Mouse (Mus musculus) myocyte (in vitro differentiated cells): ENCODE results near the gene Krtap11-1. TPM values are rescaled to one million over a fixed set of nuclear protein-coding genes. Genes with fewer than 3 reads are reported as not detected.

ENCODE experiments used
- H3K27me3 ChIP-seq: one replicate; pipeline ENCODE4 v1.6.1; 2011; ENCODE audit not compliant: control insufficient read depth, insufficient read depth, insufficient read length
- H3K36me3 ChIP-seq: one replicate; pipeline ENCODE4 v1.6.1; 2011; ENCODE audit not compliant: control insufficient read depth, insufficient read depth
- H3K4me2 ChIP-seq: one replicate; pipeline ENCODE4 v1.6.1; 2011; ENCODE audit warnings: low read depth, control low read depth
- H3K4me3 ChIP-seq: one replicate; pipeline ENCODE4 v1.5.1; 2011; ENCODE audit warnings: mild to moderate bottlenecking, control low read depth, moderate library complexity
- H3K79me2 ChIP-seq: one replicate; pipeline ENCODE4 v1.6.1; 2011; ENCODE audit not compliant: control insufficient read depth, insufficient read depth
- H3ac ChIP-seq: one replicate; pipeline ENCODE4 v1.6.1; 2011; ENCODE audit not compliant: control insufficient read depth, insufficient read length
- CEBPB ChIP-seq: IDR thresholded peaks from 2 replicates; pipeline ENCODE4 v1.6.1; 2011; ENCODE audit warnings: mild to moderate bottlenecking, moderate library complexity; ENCODE audit not compliant: poor library complexity, insufficient read depth, severe bottlenecking
- E2F4 ChIP-seq: IDR thresholded peaks from one replicate; pipeline ENCODE4 v1.6.1; 2011; ENCODE audit warnings: mild to moderate bottlenecking, control low read depth, moderate library complexity; ENCODE audit not compliant: insufficient read depth
- MAX ChIP-seq: IDR thresholded peaks from one replicate; pipeline ENCODE4 v1.6.1; 2011; ENCODE audit warnings: low read depth, mild to moderate bottlenecking, control low read depth
- MYOD1 ChIP-seq, 3 experiments: IDR thresholded peaks; one replicate each; pipeline ENCODE4 v1.6.1; 2011; ENCODE audit warnings: control low read depth in 2 of 3, low read depth in 2 of 3, mild to moderate bottlenecking in 2 of 3, moderate library complexity in 1 of 3; ENCODE audit not compliant: insufficient read length in 2 of 3, control insufficient read depth in 1 of 3
- MYOG ChIP-seq, 3 experiments: IDR thresholded peaks; one replicate each; pipeline ENCODE4 v1.6.1; 2011; ENCODE audit warnings: control low read depth in 2 of 3, low read depth in 2 of 3, mild to moderate bottlenecking in 2 of 3; ENCODE audit not compliant: insufficient read length in 2 of 3, control insufficient read depth in 1 of 3, insufficient read depth in 1 of 3
- POLR2A ChIP-seq: IDR thresholded peaks from one replicate; pipeline ENCODE4 v1.6.1; 2011; ENCODE audit warnings: low read depth, mild to moderate bottlenecking, control low read depth, moderate library complexity; ENCODE audit not compliant: insufficient read length
- POLR2AphosphoS2 ChIP-seq: IDR thresholded peaks from one replicate; pipeline ENCODE4 v1.6.1; 2011; ENCODE audit warnings: low read depth, control low read depth; ENCODE audit not compliant: insufficient read length
- REST ChIP-seq: IDR thresholded peaks from one replicate; pipeline ENCODE4 v1.6.1; 2011; ENCODE audit warnings: mild to moderate bottlenecking, control low read depth, moderate library complexity; ENCODE audit not compliant: insufficient read depth, insufficient read length
- SRF ChIP-seq: IDR thresholded peaks from one replicate; pipeline ENCODE4 v1.6.1; 2011; ENCODE audit warnings: low read depth; ENCODE audit not compliant: control insufficient read depth, insufficient read length
- TCF12 ChIP-seq: IDR thresholded peaks from one replicate; pipeline ENCODE4 v1.6.1; 2011; ENCODE audit warnings: mild to moderate bottlenecking, control low read depth; ENCODE audit not compliant: poor library complexity, insufficient read depth, severe bottlenecking
- TCF3 ChIP-seq: IDR thresholded peaks from one replicate; pipeline ENCODE4 v1.6.1; 2011; ENCODE audit warnings: low read depth, control low read depth; ENCODE audit not compliant: insufficient read length
- USF1 ChIP-seq: IDR thresholded peaks from one replicate; pipeline ENCODE4 v1.6.1; 2011; ENCODE audit warnings: low read depth, mild to moderate bottlenecking, control low read depth, moderate library complexity
- polyA plus RNA-seq: library from polyadenylated mRNA; unstranded; fragments of >200 nt; fragmentation: generic; extraction: Trizol; gene quantifications from one replicate; pipeline ENCODE4 v1.2.1, GENCODE M21; 2012; ENCODE audit warnings: missing spikeins

Krtap11-1 gene
- polyA plus RNA-seq, result not detected

- Histone ChIP-seq H3K36me3 (no peaks in the 10 kb centered on the region), H3K4me2 (no peak within 1 kb of the TSS), H3ac (no peak within 1 kb of the TSS), H3K27me3 (no peaks in the 10 kb centered on the region), H3K4me3 (no peak within 1 kb of the TSS), H3K79me2 (no peaks in the 10 kb centered on the region)
- TF ChIP-seq REST (no peak), MAX (no peak), E2F4 (no peak), USF1 (no peak), CEBPB (no peak), MYOG (IDR thresholded peaks at IDR 0.05; ENCODE audit: control insufficient read depth in 1 of 3, insufficient read depth in 1 of 3, insufficient read length in 2 of 3, low read depth in 2 of 3) (no peak)
These were observed at the start of gene Krtap11-1 for GRCm38 (mm10) chr16:89571083-89571482. TSS of gene Krtap11-1 (minus strand) at chr16:89571183.

DNA sequence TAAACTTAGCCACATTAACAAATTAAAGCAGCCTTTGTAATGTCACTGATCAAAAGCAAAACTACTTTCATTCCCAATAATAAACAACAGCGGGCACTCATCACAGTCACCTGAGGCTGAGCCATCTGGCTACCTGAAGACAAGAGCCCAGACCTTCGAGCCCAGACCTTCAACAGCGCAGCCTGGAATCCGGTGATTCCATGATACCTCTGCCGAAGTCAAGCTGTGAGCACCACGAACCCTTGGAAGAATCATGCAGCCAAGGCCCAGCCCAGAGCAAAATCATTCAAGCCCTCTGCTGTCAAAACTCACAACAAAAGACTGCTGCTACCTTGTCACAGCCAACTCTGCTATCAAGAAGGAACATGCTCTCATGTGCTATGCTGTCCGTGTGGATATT, 47.2 kb upstream of the Krtap11-1 start:
- no peak overlapping the region for H3K4me2 ChIP-seq
- no peak overlapping the region for H3ac ChIP-seq
- TF ChIP-seq MYOD1 (IDR thresholded peaks at IDR 0.05; ENCODE audit: control insufficient read depth in 1 of 3, insufficient read length in 2 of 3, low read depth in 2 of 3) (no peak), CEBPB (no peak), MYOG (IDR thresholded peaks at IDR 0.05; ENCODE audit: control insufficient read depth in 1 of 3, insufficient read depth in 1 of 3, insufficient read length in 2 of 3, low read depth in 2 of 3) (no peak), POLR2A (no peak), USF1 (no peak), REST (no peak), SRF (no peak)
- no peak overlapping the region for H3K4me3 ChIP-seq
- no peaks in the 10 kb centered on the region for H3K79me2 ChIP-seq
- H3K36me3 ChIP-seq, result no peaks in the 10 kb centered on the region
- no peaks in the 10 kb centered on the region for H3K27me3 ChIP-seq

GRCm38 (mm10) chr16:89617251-89617650, 46.3 kb upstream of the Krtap11-1 start:
- no peaks in the 10 kb centered on the region for H3K27me3 ChIP-seq
- H3K4me3 ChIP-seq, result no peak overlapping the region
- no peak overlapping the region for H3ac ChIP-seq
- H3K36me3 ChIP-seq, result no peaks in the 10 kb centered on the region
- no peak overlapping the region for H3K4me2 ChIP-seq
- TF ChIP-seq REST (no peak), POLR2A (no peak), E2F4 (no peak), TCF12 (no peak)
- no peaks in the 10 kb centered on the region for H3K79me2 ChIP-seq

DNA sequence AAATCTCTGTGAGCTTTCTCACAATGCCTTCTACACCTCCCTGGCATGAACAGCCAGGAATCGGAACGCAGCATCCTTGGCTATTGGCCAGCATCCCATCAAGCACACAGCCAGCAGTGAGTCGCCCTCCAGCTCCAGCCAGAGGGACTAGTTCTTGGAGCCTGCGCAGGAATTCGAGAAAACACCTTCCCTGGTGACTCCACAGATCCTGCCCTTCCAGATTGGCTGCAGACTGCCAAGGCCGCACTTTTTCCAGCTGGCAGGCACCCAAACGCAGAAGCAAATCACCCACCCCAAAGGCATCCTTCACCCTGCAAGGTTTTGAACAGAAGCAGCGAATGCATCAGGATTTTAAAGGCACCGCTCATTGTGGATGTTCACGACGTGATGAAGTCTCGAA, 42.7 kb upstream of the Krtap11-1 start:
- no peaks in the 10 kb centered on the region for H3K79me2 ChIP-seq
- H3K4me2 ChIP-seq, result no peak overlapping the region
- TF ChIP-seq MYOG (IDR thresholded peaks at IDR 0.05; ENCODE audit: control insufficient read depth in 1 of 3, insufficient read depth in 1 of 3, insufficient read length in 2 of 3, low read depth in 2 of 3) (no peak), CEBPB (no peak), REST (no peak), POLR2A (no peak), MYOD1 (IDR thresholded peaks at IDR 0.05; ENCODE audit: control insufficient read depth in 1 of 3, insufficient read length in 2 of 3, low read depth in 2 of 3) (no peak), TCF3 (no peak), POLR2AphosphoS2 (no peak), USF1 (no peak), TCF12 (no peak)
- H3ac ChIP-seq, result no peak overlapping the region
- H3K4me3 ChIP-seq, result no peak overlapping the region
- no peaks in the 10 kb centered on the region for H3K27me3 ChIP-seq
- no peaks in the 10 kb centered on the region for H3K36me3 ChIP-seq

- Histone ChIP-seq H3ac (no peak overlapping the region), H3K79me2 (no peaks in the 10 kb centered on the region), H3K4me2 (no peak overlapping the region), H3K36me3 (no peaks in the 10 kb centered on the region), H3K27me3 (no peaks in the 10 kb centered on the region), H3K4me3 (no peak overlapping the region)
- TF ChIP-seq POLR2AphosphoS2 (no peak), TCF3 (no peak)
These were observed 37.8 kb upstream of the Krtap11-1 start for GRCm38 (mm10) chr16:89608791-89609185.

GRCm38 (mm10) chr16:89608161-89608790, 37.3 kb upstream of the Krtap11-1 start:
- Histone ChIP-seq H3K27me3 (no peaks in the 10 kb centered on the region), H3K4me2 (no peak overlapping the region)
- no peak for TF ChIP-seq MYOD1 (IDR thresholded peaks at IDR 0.05; ENCODE audit: control insufficient read depth in 1 of 3, insufficient read length in 2 of 3, low read depth in 2 of 3)
- no peak for TF ChIP-seq MAX
- TF ChIP-seq SRF, result no peak

More at GRCm38 (mm10) chr16:89608161-89608790, 37.3 kb upstream of the Krtap11-1 start:
- no peaks in the 10 kb centered on the region for H3K36me3 ChIP-seq
- no peaks in the 10 kb centered on the region for H3K79me2 ChIP-seq
- H3ac ChIP-seq, result no peak overlapping the region
- no peak overlapping the region for H3K4me3 ChIP-seq
